Mouse (Mus musculus): ENCODE data around the gene Parvb.

The Parvb gene

DNA sequence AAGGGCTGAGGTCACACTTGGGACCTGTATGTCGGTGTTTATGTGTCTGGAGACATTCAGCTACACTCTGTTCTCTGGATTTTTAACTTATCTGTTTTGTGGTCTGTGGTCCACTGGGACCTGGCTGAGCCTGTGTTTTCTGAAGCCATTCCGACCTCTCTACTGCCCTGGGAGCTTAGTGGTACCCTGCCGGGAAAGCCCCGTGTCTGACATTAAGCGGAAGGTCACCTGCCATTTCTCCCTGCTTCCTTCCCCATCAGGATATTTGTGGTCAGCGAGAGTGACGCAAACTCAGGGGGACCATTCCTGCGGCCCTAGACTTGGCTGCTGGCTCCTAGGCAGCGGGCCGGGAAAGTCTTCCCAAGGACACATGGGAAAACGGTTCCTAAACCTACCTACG, 61.7 kb downstream of the Parvb start:
- no peak for DNase-seq (ENCODE audit: low read depth, low spot score)

DNA sequence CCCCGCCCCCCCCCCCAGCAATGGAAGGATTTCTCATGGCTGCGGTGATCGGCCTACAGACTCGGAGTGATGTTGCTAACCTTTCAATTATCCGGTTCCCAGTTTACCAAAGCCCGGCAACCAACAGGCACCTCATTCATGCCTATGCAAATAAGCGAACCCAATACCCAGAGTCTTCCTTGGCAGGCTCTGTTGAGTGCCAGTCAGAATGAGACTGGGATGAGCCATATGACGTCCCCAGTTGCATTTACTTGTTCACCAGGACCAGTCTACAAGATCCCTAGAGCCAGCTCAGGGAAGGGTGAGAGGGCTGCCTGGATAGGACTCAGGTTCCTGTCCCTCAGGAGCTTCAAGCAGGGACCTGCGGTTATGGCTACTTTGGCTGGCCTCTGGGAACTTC, 62.5 kb downstream of the Parvb start:
- DNase-seq (ENCODE audit: low read depth, low spot score) = no peak

DNA sequence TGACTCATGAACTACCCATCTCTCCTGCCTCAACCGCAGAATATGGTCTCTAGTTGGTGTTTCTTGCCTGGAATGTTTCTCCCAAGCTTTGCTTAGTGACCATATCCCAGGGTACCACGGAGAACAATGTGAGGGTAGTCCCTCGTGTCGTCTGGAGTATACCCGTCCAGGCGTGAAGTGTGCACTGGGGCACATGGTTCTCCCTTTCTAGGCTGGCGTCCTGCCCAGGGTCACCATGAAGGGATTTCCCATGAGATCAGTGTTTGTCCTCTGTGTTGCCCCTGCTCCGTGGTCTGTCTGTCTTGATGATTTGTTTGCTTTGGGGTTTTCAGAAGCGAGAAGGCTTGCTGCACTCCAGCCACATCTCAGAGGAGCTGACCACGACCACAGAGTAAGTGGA, 63.4 kb downstream of the Parvb start:
- DNase-seq (ENCODE audit: low read depth, low spot score) = no peak

DNA sequence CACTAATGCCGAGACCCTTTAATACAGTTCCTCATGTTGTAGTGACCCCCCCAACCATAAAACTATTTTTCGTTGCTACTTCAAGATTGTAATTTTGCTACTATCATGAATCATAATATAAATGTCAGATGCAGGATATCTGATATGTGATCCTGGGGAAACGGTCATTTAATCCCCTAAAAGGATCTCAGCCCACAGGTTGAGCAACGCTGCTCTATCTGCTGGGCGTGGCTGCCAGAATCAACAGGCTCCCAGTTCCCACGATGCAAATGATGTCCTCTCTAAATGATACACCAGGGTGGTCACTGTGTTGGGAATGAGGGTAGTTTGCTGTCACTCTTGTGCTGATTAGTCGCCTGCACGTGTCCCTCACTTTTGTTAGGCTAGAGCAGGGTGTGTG, 65.6 kb downstream of the Parvb start:
- no peak for DNase-seq (ENCODE audit: low read depth, low spot score)

DNA sequence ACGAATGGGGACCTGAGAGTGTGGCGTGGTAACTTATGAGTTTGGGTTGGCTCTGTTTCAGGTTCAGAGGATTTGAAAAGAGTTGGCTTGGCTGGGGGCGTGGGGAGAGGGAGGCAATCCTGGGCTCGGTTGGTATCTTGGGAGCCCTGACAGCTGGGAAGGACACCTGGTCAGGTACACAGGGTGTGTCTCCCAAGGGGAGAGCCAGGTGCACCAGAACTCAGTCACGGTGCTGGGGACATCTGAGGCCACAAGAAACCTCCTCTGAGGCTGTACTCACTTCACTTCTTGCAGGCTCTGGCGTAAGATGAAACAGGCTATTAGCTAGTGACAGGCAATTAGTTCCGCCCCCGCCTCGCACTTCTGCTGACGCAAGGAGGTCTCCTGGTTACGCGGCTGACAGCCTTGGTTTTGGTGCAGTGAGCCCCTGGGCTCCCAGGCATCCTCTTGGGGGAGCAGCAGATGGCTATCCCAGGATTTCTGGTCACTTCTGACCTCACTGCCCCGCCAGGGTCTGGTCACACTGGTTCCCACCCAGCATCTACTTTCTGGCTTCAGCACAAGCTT, 67.0 kb downstream of the Parvb start:
- no peak for DNase-seq (ENCODE audit: low read depth, low spot score)

DNA sequence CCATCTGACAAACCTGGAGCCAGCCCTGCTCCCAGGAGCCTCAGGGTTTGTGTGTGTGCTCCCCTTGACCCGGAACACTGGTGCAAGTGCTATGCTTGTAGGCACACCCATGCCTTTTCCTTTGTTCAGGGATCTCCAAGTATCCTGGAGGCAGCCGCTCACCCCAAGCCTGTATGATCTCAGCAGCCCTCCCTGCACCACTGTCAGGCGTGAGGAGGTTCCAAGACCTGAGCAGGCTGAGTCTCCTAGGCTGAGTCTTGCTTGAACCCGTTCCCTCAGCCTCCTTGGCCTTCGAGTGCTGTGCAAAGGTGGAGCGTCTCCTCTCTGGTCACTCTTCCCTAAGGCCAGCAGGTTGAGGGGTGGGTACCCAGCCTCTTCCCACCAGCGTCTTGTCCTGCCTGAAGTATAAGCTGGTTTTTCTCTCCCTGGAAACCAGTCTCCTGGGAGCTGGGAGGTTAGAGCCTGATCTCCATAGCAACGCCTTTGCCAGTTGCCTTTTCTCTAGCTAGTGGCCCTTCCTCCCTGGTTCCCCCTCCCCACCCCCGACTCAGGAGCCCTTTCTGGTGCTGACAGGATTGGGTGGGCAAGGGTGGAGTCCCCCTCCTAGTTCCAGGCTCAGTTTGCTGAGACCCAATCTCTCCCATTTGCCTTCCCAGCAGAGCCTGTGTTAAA, 68.0 kb downstream of the Parvb start:
- no peak for DNase-seq (ENCODE audit: low read depth, low spot score)

DNA sequence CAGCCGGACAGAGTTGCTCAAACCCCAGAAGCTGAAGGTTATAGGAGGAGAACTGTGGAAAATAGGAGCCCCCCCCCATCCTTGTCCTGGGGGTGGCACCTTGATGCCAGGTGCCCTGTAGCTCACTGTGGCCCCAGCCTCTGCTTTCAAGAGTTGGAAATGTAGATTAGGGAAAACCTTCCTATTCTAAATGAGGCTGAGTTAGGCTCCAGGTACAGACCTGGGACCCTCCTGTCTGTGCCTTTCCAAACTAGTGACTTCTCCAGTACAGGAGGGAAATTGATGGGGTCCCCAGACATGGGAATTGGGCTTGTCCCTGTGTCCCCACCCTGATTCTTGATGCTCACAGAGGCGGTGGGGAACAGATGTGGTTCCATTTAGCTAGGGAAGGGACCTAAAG, 68.7 kb downstream of the Parvb start:
- DNase-seq (ENCODE audit: low read depth, low spot score) = no peak

DNA sequence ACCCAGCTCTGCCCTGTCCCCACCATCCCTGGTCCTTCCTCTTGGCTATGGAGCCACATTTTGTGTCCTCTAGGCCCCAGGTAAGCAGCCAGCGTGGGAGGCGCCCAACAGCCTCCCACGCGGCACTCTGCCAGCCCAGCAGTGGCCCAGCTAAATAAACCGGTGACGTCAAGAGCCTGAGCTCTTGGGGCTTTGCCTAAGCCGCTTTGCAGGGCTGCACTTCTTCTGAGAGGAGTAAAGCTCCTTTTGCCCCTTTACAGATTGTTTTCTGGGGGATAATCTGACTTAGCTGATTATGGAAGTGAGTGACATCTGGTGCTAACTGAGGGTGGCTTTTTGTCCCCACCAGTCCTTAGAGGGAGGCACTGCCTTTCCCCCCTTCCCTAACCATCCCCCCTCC, 69.2 kb downstream of the Parvb start:
- no peak for DNase-seq (ENCODE audit: low read depth, low spot score)

DNA sequence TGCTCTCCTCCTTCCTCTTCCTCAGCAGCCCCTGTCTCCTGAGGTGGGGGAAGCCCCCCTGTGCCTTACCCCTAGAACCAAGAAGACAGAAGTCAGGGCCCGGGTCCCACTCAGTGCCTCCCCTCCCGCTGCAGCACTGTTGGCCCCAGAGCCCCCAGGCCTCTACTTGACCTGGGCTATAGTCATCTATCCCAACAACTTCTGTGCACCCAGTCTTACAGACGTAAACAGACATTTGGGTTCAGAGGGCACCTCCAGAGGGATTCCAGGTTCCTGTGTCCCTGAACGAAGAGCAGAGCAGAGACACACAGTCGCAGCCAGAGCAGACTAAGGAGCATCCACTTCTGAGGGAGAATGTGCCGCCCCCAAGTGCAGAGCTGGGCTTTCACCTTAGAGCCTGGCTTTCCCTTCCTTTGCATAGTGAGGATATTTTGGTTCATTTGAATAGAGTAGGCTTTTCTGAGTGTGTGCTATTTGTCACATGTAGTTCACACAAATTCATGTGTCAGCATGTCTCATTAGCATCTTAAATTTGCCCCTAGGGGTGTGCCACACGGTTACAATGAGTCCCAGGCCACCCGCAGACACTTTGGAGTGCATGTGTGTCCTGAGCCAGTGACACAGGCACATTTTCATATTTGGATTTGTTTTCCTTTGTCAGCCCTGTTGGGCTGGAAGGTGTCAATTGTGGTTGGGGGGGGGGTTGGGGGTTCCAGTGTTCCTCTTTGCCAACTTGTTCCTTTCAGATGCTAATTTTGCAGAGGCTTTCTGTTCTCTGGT, 70.0 kb downstream of the Parvb start:
- no peak for DNase-seq (ENCODE audit: low read depth, low spot score)

DNA sequence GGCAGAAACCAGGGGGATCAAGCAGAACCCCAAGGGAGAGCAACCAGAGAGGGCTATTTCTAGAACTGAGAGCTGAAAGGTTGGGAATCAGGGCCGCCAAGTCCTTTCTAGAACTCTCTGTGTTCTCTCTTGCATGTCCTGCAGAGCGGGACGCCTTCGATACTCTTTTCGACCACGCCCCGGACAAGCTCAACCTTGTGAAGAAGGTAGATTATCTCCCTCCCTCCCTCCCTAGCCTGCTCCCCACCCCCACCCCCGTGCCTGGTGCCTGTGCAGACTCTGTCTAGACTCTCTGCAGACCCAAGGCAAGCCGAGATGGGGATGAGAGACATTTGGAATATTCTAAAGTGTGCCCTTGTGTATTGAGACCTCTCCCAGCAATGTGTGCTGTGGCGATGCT, 71.4 kb downstream of the Parvb start:
- DNase-seq (ENCODE audit: low read depth, low spot score) = no peak

DNA sequence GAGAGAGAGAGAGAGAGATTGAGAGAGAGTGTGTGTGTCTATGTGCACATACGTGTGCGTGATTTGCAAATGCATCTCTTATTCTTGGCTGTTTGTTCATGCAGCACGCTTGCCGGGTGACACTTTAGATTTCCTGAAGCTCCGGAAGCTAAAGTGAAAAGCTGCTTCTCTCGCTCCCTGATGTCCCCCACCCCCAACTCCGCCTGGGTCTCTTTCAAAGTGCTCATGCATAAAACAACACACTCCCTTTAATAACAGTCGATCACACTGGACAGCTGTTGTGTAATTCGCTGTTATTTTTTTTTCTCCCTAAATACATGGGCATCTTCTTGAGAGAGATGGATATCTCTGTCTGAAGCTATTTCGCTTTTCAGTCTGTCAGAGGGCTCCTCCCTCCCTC, 73.5 kb downstream of the Parvb start:
- no peak for DNase-seq (ENCODE audit: low read depth, low spot score)

DNA sequence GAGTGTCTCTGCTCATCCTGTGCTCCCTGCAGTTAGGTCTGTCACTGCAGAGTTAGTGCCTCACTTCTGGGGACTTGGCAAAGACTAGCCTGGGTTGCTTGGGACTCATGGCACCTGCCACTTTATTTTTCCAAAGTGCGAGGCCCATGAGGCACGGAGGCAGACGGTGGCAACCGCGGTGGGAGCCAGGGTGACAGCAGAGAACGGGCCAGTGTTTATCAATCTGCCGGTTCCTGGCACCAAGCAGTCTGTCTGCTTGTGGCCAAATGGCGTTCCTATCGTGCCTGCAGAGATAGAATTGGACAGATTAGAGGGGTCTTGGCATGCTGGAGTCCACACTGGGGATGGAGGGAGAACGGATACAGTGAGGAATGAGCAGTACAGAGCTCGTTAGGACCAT, 78.4 kb downstream of the Parvb start:
- no peak for DNase-seq (ENCODE audit: low read depth, low spot score)

DNA sequence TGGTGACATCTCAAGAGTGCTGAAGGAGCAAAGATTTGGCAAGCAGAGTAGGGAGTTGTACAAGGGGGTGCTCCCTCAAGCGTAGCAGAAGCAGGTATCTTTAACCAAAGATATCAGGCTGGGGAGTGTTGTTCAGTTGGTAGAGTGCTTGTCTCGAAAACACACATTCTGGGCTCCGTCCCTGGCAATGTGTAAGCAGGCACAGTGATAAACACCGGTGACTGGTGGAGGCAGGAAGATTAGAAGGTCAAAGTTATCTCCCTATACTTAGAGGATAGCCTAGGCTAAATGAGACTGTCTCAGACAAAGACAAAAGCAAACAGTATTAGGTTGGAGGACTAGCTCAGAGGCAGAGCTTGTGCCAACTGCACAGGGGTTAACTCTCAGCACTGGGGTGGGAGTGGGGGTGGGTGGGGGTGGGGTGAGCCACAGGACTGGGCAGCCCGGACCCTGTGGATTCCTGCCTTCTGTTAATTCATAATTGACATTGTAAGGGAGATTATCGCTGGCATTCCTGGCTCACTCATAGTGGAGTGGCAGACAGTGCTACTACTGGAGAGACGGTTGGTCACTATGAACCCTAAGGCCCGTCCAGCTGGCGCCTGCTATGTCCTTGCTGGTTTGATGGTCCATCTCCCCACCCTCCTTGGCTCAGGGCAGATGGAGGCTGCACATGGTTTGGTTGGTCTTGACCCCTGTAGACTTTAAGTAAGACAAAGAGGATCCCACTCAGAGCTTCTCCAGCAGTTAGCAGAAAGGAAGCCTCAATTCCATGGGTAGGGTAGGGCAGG, 79.6 kb downstream of the Parvb start:
- no peak for DNase-seq (ENCODE audit: low read depth, low spot score)

DNA sequence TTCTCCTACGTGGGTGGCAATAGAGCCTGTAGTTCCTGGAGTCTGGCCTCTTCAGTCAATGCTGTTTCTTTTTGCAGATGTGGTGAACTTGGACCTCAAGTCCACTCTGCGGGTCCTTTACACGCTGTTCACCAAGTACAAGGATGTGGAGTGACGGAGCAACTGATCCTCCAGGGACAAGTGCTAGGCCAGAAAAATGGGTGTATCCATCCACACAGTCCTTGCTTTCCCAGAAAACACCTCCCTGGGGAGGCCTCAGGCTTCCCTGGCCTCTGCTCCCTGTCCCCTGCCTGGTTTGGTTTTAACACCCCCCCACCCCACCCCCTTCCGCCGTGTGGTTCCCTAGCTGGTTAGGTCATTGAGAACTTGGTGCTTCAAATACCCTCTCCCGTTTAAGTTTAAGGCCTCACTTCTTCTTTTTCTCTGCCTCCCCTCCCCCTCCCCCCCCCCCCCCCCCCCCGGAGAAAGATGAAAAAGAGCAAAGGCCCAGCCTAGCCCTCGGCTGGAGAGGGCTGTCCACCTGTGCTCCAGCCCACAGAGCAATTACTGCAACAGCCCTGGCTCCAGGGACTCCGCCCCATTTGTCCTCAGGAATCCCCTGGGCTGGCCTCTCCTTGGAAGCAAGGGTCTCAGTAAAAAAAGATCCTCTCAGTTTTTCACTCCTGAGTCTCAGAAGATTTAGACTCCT, 81.2 kb downstream of the Parvb start:
- DNase-seq (ENCODE audit: low read depth, low spot score) = no peak

DNA sequence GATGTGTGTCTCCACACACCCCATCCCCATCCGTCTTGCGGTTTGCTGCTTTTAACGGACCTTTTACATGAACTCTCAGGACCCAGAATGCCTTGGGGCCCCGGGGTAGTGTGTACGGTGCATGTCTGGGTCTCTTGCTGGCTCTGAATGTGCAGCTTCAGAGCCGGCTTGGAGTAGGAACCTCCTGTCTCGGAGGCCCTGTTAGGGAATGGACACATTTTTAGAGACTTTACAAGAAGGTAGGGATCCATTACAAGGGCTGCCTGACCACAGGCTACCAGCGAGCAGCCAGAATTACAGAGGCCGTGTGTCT, 81.7 kb downstream of the Parvb start:
- peak; percentile 67 for DNase-seq (ENCODE audit: low read depth, low spot score)

DNA sequence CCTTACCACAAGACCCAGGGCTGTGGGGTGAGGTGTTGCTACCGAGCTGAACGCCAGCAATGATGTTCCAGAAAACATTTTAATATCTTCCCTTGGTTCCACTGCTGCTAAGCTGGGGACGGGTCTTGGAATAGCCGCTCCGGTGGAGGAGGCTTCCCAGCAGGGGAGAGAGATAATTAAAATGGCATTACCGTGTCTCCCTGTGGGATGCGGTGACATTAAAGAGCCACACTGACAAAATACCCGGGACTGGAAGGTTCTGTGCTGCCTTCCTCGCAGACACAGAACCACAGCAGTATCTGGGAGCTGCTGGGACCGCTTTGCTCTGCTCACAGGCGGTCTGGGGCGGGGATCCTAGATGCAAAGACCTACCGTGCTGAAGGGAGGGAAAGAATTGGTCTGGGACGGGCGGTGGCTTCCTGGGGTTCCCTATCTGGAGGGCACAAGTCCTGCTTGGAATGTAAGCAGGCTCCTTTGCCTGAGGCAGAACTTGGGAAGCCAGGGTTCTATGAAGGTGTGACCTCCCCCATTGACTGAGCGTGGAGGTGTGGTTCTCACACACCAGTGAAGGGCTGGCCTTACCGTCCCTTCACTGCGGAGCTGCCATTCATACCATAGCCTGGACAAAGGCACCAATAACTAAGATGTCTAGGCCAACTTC, 82.7 kb downstream of the Parvb start:
- no peak for DNase-seq (ENCODE audit: low read depth, low spot score)

DNA sequence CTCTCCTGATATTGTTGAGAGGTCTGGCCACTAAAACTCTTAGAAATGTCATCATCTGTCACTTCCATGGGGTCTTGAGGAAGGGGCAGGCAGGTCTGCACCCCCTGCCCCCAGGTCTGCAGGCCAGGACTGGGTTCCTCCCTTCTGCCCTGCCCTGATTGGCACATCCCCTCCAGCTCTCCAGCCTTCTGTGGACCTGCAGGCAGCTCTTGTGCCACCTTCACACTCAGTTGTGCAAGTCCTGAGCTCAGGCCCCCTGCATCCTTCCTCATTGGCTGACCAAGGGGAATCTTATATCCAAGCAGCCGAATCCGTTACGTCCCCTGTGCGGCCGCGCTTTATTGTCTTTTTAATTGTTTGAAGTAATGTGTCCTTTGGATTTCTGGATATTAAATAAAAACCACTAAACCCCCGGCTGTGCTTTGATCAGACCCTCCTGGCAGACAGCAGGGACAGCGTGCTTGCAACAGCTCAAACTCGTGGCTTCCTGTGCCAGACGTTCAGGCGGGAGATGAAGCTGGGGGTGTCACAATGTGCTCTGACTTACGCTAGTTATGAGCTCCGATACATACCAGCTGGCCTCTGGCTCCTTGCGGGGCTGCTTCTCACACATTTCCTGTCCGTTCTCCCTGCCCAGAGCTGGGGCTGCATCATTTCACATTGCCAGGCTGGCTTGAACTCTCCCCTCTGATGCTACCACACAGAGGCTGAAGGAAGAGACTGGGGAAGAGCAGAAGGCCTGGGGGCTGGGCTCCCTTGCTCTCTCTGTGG, 83.6 kb downstream of the Parvb start:
- DNase-seq (ENCODE audit: low read depth, low spot score) = peak; percentile 12

DNA sequence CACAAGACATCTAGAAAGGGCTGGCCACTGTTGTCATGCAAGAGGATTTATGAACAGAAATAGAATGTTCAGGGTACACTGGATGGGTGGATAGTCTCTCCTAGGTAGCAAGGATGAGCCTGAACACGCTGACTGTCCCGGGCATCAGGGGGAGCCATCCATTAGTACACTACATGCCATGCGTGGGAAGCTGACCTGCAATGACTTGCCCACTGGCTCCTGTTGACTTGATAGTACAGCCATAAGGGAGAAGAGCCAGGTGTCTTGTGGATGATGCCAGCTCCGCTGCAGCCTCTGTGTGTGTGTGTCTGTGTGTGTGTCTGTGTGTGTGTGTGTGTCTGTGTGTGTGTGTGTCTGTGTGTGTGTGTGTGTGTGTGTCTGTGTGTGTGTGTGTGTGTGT, 87.5 kb downstream of the Parvb start:
- DNase-seq (ENCODE audit: low read depth, low spot score) = no peak

DNA sequence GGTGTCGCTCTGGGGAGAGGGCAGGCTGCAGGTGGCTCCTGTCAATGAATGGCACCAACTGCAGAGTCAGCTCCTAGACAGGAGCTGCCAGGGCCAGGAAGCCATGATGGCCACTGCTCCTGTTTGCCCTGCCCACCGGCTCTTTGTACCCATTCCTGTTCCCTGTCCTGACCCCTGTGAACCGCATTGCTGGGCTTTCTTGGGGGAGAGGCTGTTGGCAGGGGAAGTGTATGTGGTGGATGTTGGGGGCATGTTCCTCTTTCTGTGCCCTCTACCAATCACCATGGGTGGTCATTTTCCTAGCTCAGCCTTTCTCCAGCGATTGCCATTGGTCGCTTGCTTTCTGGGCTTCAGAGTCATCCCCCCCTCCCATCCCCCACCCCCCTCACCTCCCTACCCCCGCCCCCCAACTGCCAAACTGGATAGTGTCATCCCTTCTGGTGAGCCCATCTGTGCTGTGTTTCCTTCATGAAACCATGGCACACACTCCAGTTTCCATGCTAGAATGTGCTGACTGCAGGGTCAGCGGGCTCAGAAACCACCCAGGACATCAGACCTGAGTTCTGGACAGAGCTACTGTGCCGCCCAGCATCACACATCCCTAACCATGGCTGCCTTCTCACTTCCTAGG, 89.8 kb downstream of the Parvb start:
- DNase-seq (ENCODE audit: low read depth, low spot score) = no peak
